Mouse (Mus musculus) liver, postnatal 0 days (tissue): ENCODE data around the gene Gnpat.

Experiments used
- CTCF ChIP-seq: sonication (generic); IDR thresholded peaks from 2 replicates; pipeline ENCODE4 v1.5.1; 2016; ENCODE audit warnings: antibody characterized with exemption, low read depth
- EP300 ChIP-seq: IDR thresholded peaks from 2 replicates; pipeline ENCODE4 v1.6.1; 2016; ENCODE audit warnings: antibody characterized with exemption, low read depth, mild to moderate bottlenecking

- TF ChIP-seq CTCF: no peak
- no peak for TF ChIP-seq EP300
Observed at GRCm38 (mm10) chr8:124903198-124903597, 40.4 kb downstream of the Gnpat start.
